Mouse (Mus musculus) ovary, postnatal 14 days (tissue): ENCODE results near the gene Phc1.
A peak's percentile ranks its signal among the peaks of the same experiment; 100 is the strongest.

ENCODE experiments used
- DNase-seq: peaks from one replicate; pipeline ENCODE4 v3.0.0; 2022; ENCODE audit warnings: low spot score

The Phc1 gene

GRCm38 (mm10) chr6:122339047-122339647 is 1.2 kb downstream of the Phc1 start:
- DNase-seq = peak; percentile 34

- no peak for DNase-seq
These were observed 2.8 kb downstream of the Phc1 start for GRCm38 (mm10) chr6:122337546-122337945.

DNA sequence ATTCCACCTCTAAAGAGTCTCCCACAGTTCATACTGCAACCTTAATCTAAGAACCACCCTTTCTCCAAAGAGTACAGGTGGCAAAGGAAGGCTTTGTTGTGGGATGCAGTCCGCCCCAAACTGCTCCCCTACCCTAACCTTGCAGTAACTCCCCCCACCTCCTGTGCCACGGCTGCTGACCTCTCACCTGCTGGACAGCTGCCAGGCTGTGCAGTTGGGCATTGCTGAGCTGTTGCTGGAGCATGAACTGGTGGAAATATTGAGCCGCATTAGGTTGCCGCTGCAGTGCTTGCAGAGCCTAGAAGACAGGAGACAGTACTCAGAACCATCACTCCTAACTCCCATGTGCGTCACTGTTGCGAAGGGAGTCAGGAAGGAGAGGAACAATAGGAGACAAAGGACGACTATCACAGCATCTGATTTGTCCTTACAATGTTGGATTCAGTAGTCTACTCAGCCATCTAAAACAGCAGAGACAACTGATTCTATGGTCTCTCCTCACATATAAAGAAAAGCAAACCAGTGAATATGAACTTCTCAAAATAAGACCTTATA is 5.5 kb downstream of the Phc1 start:
- DNase-seq = no peak

DNA sequence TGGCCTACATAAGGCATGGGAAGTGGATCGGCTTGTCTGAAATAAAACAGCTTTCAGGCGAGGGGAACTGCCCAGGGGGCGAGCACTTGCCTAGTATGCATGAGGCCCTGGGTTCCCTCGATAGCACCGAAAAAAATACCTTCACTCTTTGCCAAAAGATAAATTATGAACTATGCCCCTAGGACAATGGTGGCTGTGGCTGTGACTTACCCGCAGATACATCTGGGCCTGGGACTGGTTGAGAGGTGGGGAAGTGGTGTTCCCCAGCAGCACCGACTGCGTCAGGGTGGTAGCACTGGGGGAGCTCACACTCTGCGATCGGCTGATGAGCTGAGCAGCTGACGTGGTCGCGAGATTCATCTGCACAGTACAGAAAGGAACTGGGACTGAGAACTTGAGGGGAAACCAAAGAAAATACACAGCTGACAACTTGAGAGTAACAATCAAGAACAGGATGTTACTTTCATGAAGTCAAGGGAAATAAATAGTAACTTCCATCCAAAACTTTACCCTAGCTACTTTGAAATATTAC is 7.2 kb downstream of the Phc1 start:
- no peak for DNase-seq

GRCm38 (mm10) chr6:122325361-122325975 is 14.9 kb downstream of the Phc1 start:
- no peak for DNase-seq

DNA sequence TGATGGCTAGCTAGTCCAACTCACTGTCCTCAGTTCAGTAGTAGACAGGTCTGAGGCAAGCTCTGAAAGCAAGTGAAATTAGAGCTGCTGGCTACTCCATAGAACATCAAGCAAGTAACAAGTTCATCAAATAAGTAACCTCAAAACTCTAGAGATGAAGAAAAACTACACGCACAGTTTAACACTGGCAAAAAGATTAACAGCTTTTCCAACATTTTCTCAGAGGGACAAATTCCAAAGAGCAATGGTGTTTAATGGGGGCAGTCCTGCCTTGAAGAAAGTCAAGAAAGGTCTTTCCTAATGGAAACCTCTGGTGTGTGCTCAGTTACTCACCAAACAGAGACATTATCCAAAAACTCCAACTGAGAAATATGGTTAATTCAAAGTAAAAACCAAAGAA is 21.6 kb downstream of the Phc1 start:
- DNase-seq = no peak

- no peak for DNase-seq
These were observed 30.1 kb downstream of the Phc1 start for GRCm38 (mm10) chr6:122310187-122310820.

- no peak for DNase-seq
These were observed 30.9 kb downstream of the Phc1 start for GRCm38 (mm10) chr6:122309446-122309960.

DNA sequence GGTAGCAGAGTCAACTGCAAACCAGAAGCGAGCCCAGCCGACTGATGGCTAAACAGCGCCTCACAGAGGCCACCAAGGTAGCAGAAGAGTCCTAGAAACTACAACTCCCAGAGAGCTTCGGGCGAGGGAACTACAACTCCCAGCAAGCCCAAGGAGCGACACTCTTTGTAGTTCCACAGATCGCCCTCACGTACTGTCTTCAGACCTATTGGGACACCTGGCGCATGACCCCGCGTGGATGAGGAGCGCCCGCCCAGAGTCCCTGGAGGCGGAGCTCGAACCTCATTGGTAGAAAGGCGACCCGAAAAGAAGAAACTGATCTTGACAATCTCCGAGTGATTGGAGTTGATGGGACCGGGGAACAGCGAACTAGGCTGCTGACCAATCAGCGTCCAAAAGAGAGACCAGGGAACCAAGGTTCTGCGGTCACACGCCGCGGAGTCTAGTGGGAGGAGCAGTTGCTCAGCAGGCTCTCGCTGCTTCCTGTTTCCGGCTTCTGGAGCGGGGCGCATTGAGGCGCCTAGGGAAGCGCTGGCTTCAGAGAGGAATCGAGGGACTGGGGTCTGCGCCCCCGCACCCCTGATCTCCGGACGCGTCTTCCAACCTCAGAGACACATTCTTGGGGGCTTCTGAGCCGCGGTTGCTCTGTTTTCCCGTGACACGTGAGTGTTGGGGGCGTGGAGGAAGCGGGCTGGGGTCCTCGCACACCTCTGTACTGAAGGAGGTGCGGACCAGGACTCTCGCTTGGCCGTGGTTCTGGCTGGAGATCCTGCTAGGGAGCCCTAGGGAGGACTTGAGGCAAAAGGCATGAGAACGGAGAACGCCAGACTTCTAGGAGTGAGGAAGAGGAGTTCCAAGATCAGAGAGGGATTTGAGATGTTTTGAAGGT is 31.6 kb downstream of the Phc1 start, which contains the start of gene M6pr:
TSS of gene M6pr (plus strand) at position 216 of the 889 bp plus-strand sequence.
- peak; percentile 77 for DNase-seq

GRCm38 (mm10) chr6:122308136-122308504 is 32.2 kb downstream of the Phc1 start:
- DNase-seq = no peak

DNA sequence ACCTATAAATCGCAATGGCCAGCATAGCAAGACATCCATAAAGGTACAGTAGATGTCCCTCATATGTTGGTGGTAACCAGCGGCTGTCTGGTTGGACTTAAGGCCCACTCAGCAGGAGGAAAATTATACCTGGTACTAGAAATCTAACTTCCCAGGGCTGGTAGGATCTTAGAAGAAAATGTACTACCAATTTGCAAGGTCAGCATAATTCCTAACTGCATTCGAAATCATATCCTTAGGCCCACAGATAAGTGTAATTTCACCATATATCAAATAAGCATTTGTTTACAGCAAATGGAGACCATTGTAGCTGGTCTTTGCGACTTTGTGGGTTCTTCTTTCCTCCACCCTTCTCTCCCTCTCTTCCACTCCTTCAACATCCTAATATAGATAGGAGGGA is 33.7 kb downstream of the Phc1 start:
- DNase-seq = no peak

DNA sequence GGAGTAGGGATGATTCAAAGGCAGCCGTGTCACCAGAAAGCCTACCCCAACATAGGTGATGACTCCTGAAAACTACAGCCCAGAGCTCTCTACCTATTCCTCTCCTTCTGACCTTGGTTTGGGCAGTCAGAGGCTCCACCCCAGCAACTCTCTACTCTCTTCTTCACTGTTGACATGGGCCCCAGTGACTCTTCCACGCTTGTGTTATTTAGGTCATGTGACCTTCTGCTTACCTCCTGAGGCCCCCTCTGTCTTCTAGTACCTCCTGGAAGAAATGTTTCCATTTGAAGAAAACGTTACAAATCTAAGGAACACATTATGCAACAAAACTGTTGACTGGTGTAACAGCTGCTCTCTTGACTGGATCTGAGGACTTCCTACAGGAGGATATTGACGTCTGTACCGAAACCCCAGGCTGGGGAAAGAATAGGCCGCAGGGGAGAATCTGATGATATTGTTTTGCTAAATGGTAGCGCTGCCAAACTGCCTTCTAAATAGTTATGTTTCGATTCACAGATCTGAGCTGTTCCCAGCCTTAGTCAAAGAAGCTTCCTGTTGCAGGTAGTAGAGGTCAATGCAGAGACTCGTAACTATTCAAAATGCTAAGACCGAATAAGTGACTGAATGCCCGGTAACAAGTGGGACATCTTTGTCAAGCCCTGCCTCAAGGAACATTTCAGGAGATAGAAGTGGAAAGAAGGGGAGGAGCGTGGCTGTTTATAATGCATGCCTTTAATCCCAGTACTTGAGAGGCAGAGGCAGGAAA is 35.4 kb downstream of the Phc1 start:
- DNase-seq = no peak

DNA sequence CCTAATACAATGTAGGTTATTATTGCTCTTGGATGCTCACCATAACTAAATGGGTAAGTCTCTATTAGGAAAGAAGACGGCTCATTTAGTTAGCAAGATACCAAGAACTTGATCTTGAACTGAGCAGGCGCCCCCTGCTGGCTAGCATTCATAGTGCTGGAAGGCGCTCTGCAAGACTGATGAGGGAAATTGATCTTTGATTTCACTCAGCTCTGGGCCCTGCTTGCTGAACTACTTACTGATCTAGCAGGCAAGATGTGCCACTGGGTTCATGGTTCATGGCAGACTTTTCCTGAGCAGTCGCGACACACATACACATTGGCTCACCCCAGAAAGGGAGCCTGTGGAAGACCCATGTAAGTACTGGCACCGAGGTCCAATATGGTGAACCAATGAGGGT is 36.0 kb downstream of the Phc1 start:
- DNase-seq = peak; percentile 71

DNA sequence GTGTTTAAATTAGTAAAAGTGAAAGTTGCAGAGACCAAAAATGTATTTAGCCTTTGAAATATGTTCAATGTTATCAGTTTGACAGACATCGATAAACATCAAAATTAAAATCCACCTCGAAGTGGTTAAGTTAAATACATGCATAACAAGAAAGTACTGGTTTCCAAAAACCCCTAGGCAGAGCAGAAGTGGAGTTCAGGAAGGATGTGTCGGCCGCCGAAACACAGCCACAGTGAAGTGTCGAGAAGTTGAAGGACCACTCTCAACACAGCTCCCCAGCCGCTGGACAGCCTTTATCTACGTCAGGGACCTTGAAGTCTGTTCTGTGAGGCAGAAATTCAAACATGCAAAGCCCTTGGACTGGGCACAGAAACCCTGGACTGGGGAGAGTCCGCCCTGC is 36.8 kb downstream of the Phc1 start:
- DNase-seq = no peak

- DNase-seq = no peak
These were observed 37.7 kb downstream of the Phc1 start for GRCm38 (mm10) chr6:122302661-122303060.

DNA sequence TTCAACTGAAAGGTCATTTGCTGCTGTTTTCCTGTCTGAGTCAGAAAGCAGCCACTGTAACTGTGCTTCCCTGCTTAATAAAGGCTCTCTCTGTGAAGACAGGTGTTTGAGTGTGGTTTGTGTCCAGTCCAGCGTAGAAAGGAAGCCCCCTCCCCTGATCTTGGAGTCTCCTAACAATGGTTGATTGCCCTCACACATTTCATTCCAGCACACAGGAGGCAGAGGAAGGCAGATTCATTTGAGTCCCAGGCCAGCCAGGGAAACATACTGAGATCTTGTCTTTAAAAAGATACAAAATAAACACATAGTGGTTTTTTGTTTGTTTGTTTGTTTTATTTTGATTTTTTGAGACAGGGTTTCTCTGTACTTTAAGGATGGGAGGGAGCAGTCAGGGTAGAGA is 38.2 kb downstream of the Phc1 start:
- no peak for DNase-seq

DNA sequence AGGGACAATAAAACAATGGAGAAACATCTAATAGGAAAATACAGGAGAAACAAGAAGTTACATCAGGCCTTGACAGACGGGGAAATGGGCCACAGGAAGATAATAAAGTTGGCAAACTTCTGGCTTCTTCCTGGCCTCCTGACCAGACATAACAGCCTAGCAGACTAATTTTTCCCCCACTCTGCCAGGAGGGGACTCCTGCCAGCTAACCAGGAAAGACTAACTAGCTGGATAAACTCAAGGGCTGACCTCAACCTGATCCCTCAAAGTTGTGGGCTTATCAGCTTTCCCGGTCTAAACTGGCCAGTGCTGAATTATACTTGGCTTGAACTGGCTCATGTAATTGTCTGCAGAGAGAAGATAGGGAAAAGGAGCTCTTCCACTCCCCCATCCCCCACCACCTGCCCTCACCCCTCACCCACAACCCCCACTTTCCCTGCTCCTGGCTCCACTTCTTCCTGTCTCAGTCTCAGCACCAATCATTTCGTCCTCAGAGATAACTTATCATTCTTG is 40.7 kb downstream of the Phc1 start:
- no peak for DNase-seq

- no peak for DNase-seq
These were observed 42.1 kb downstream of the Phc1 start for GRCm38 (mm10) chr6:122298223-122298609.

DNA sequence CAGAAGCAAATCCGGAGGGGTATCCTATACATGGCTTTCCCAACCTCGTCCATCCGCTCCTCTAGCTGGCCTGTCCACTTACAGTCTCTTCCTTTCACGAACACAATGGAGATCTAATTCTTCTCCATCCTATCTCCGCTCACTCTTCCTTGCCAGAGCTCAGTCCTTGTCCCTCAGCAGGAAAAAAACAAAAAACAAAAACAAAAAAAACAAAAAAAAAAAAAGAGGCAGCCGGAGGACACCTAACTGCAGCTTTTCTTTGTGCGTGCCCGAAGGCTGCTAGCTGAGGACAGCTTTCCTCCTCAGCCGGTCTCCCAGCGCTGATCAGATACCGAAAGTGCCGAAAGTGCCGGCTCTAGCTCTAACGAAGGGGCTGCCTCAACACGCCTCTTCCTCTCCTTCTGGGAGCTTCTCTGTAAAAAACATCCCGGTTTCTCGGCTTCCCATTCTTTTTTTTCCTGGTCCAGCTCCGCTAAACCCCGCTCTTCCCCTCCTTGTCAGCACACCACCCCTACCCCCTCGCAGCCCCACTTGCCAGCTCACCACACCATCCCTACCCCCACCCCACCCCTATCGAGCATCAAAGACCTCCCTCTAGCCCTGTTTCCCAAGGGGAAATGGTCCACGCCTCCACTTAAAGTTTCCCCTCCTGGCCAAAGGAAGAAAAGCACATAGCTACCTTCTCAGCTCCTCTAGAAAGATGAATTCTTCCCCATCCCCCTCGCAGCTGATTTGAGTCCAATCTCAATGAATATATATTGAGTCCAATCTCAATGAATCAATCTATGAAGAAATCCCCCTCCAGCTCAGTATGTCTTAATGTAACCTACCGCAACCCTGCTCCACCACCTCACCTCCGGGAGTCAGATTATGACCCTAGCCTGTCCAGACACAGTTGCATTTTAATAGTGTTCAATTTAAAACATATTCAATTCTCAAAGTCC is 42.8 kb downstream of the Phc1 start:
- DNase-seq = no peak

- no peak for DNase-seq
These were observed 43.5 kb downstream of the Phc1 start for GRCm38 (mm10) chr6:122296918-122297278.
